Mouse (Mus musculus): ENCODE results near the gene Hist1h3g. TPM values are rescaled to one million over a fixed set of nuclear protein-coding genes. Genes with fewer than 3 reads are reported as not detected.
A peak's percentile ranks its signal among the peaks of the same experiment; 100 is the strongest.
"Not testable (repeated sequence)": the region's sequence is repeated elsewhere in the genome, so short reads cannot be mapped to it uniquely, and the experiment has no call there.

Gene Hist1h3g
- polyA plus RNA-seq, 1 experiment from 2014 or later, result 8.3 TPM

GRCm38 (mm10) chr13:23530901-23531875 is 4.0 kb upstream of the Hist1h3g start, which contains the start of gene Hist1h4h:
Gene Hist1h4h, plus strand, starts transcription at chr13:23531050.
- Histone ChIP-seq H3K4me3 (replicated peaks) (peak within 1 kb of the TSS; percentile 50), H3K27ac (peak within 1 kb of the TSS; percentile 98), H3K4me2 (peak within 1 kb of the TSS; percentile 58), H3K27me3 (no peaks in the 10 kb centered on the region), H3K36me3 (replicated peaks) (no peaks in the 10 kb centered on the region), H3K9ac (peak within 1 kb of the TSS; percentile 77), H3K4me1 (peaks cover 32% of the 10 kb centered on the region), H3K9me3 (no peaks in the 10 kb centered on the region)
- under 1% methylated on average over 60 of the region's 70 CpGs for WGBS
- ATAC-seq (ENCODE audit: low FRiP score), result peak; percentile 81

GRCm38 (mm10) chr13:23532262-23533075 is 2.8 kb upstream of the Hist1h3g start:
- 20% methylated on average over 9 of the region's 9 CpGs for WGBS
- Histone ChIP-seq H3K4me2 (peak overlapping the region; percentile 58), H3K9me3 (no peaks in the 10 kb centered on the region), H3K9ac (peak overlapping the region; percentile 77), H3K4me1 (peaks cover 36% of the 10 kb centered on the region), H3K27ac (peak overlapping the region; percentile 98), H3K4me3 (replicated peaks) (peak overlapping the region; percentile 50), H3K36me3 (replicated peaks) (no peaks in the 10 kb centered on the region), H3K27me3 (no peaks in the 10 kb centered on the region)
- no peak for ATAC-seq (ENCODE audit: low FRiP score)

- ATAC-seq (ENCODE audit: low FRiP score), result peak; percentile 54
- Histone ChIP-seq H3K4me1 (peaks cover 34% of the 10 kb centered on the region), H3K4me3 (replicated peaks) (peak within 1 kb of the TSS; percentile 50), H3K4me2 (peak within 1 kb of the TSS; percentile 58), H3K9ac (peak within 1 kb of the TSS; percentile 77), H3K27ac (peak within 1 kb of the TSS; percentile 98)
- WGBS, result 0% methylated on average over 27 of the region's 53 CpGs
- not testable (repeated sequence) for H3K9me3 ChIP-seq; H3K36me3 ChIP-seq (replicated peaks); H3K27me3 ChIP-seq
Measured at GRCm38 (mm10) chr13:23533560-23534367, 1.5 kb upstream of the Hist1h3g start, which contains the start of gene Hist1h2af. Gene Hist1h2af, plus strand, starts transcription at chr13:23533906.

GRCm38 (mm10) chr13:23534368-23535131 is 672 bp upstream of the Hist1h3g start:
- peak overlapping the region; percentile 58 for H3K4me2 ChIP-seq
- no peaks in the 10 kb centered on the region for H3K27me3 ChIP-seq
- H3K36me3 ChIP-seq (replicated peaks), result no peaks in the 10 kb centered on the region
- 0 out of 2 replicates have a peak, but pooled peaks have one; percentile 1 for ATAC-seq (ENCODE audit: low FRiP score)
- peak overlapping the region; percentile 50 for H3K4me3 ChIP-seq (replicated peaks)
- peak overlapping the region; percentile 70 for H3K9ac ChIP-seq
- 0% methylated on average over 15 of the region's 15 CpGs for WGBS
- no peaks in the 10 kb centered on the region for H3K9me3 ChIP-seq
- H3K4me1 ChIP-seq, result peaks cover 30% of the 10 kb centered on the region
- H3K27ac ChIP-seq, result peak overlapping the region; percentile 98

GRCm38 (mm10) chr13:23536076-23536822 is 1.0 kb downstream of the Hist1h3g start:
- no peak for ATAC-seq (ENCODE audit: low FRiP score)
- H3K9me3 ChIP-seq, result no peaks in the 10 kb centered on the region
- H3K27me3 ChIP-seq, result no peaks in the 10 kb centered on the region
- 20% methylated on average over 7 of the region's 7 CpGs for WGBS
- H3K36me3 ChIP-seq (replicated peaks), result no peaks in the 10 kb centered on the region
- peak overlapping the region; percentile 77 for H3K27ac ChIP-seq
- H3K4me3 ChIP-seq (replicated peaks), result peak overlapping the region; percentile 50
- H3K9ac ChIP-seq, result peak overlapping the region; percentile 63
- peak overlapping the region; percentile 58 for H3K4me2 ChIP-seq
- peaks cover 30% of the 10 kb centered on the region for H3K4me1 ChIP-seq

- Histone ChIP-seq H3K27ac (0 out of 2 replicates have a peak overlapping the region, but pooled peaks have one; percentile 58), H3K4me2 (peak overlapping the region; percentile 58), H3K4me1 (peaks cover 31% of the 10 kb centered on the region), H3K36me3 (replicated peaks) (no peaks in the 10 kb centered on the region), H3K9me3 (no peaks in the 10 kb centered on the region), H3K9ac (peak overlapping the region; percentile 63; the same call in 1 of the 2 replicates), H3K27me3 (no peaks in the 10 kb centered on the region), H3K4me3 (replicated peaks) (peak overlapping the region; percentile 50)
- 77% methylated on average over 3 of the region's 3 CpGs for WGBS
- no peak for ATAC-seq (ENCODE audit: low FRiP score)
Measured at GRCm38 (mm10) chr13:23537006-23537710, 1.9 kb downstream of the Hist1h3g start.

GRCm38 (mm10) chr13:23538249-23538648 is 3.0 kb downstream of the Hist1h3g start:
- Histone ChIP-seq H3K27me3 (no peaks in the 10 kb centered on the region), H3K4me3 (replicated peaks) (no peak overlapping the region), H3K4me2 (no peak overlapping the region), H3K27ac (0 out of 2 replicates have a peak overlapping the region, but pooled peaks have one; percentile 19), H3K9ac (no peak overlapping the region), H3K36me3 (replicated peaks) (no peaks in the 10 kb centered on the region), H3K9me3 (no peaks in the 10 kb centered on the region), H3K4me1 (peaks cover 27% of the 10 kb centered on the region)
- 81% methylated on average over 5 of the region's 5 CpGs for WGBS
- ATAC-seq (ENCODE audit: low FRiP score), result no peak

GRCm38 (mm10) chr13:23539821-23540220 is 4.6 kb downstream of the Hist1h3g start:
- not testable (repeated sequence) for H3K4me3 ChIP-seq (replicated peaks); H3K4me2 ChIP-seq; H3K36me3 ChIP-seq (replicated peaks); H3K9ac ChIP-seq; ATAC-seq (ENCODE audit: low FRiP score); H3K27ac ChIP-seq; H3K27me3 ChIP-seq; H3K9me3 ChIP-seq
- 70% methylated on average over 1 of the region's 1 CpGs for WGBS
- peaks cover 21% of the 10 kb centered on the region for H3K4me1 ChIP-seq

- H3K4me2 ChIP-seq, result no peak overlapping the region
- ATAC-seq (ENCODE audit: low FRiP score), result no peak
- H3K27ac ChIP-seq, result no peak overlapping the region
- H3K4me1 ChIP-seq, result peaks cover 19% of the 10 kb centered on the region; the same call in 1 of the 2 replicates
- 83% methylated on average over 3 of the region's 3 CpGs for WGBS
- no peak overlapping the region for H3K4me3 ChIP-seq (replicated peaks)
- no peaks in the 10 kb centered on the region for H3K9me3 ChIP-seq
- no peak overlapping the region for H3K9ac ChIP-seq
- H3K27me3 ChIP-seq, result no peaks in the 10 kb centered on the region
- H3K36me3 ChIP-seq (replicated peaks), result no peaks in the 10 kb centered on the region
Measured at GRCm38 (mm10) chr13:23541497-23541896, 6.3 kb downstream of the Hist1h3g start.
